Mouse (Mus musculus) layer of hippocampus, adult 2 months (tissue): ENCODE data around the gene Gm12248. TPM values are rescaled to one million over a fixed set of nuclear protein-coding genes. Genes with fewer than 3 reads are reported as not detected.

Source experiments
- DNase-seq, 2 experiments: peaks; one replicate each; pipeline ENCODE4 v3.0.0; 2022; ENCODE audit warnings: low spot score in 2 of 2
- H3K27ac ChIP-seq: fragments of 200-600 bp; 2 replicates; pipeline ENCODE4 v1.8.1; 2022
- H3K4me3 ChIP-seq: fragments of 200-600 bp; 2 replicates; pipeline ENCODE4 v1.8.1; 2022; ENCODE audit warnings: mild to moderate bottlenecking
- CTCF ChIP-seq: fragments of 200-600 bp; conservative IDR thresholded peaks from 2 replicates; pipeline ENCODE4 v1.8.1; 2022; ENCODE audit warnings: antibody characterized with exemption, mild to moderate bottlenecking, moderate library complexity
- long read RNA-seq, 2 experiments: library from polyadenylated mRNA; stranded (forward); transcript quantifications; one replicate each; pipeline ENCODE4 v2.0.0; 2021; ENCODE audit warnings: borderline mapping rate in 2 of 2
- total RNA-seq, 2 experiments: library from RNA; stranded (reverse); gene quantifications; 2 replicates each; pipeline ENCODE4 v1.2.3; 2021

The Gm12248 gene
- not detected for total RNA-seq
- long read RNA-seq, experiment 1, partial matches to known transcripts, result 0 of 1 reads
- long read RNA-seq, experiment 1, other reads (novel, unspliced or antisense), result 1 of 1 reads
- long read RNA-seq, experiment 2, result 0 reads

DNA sequence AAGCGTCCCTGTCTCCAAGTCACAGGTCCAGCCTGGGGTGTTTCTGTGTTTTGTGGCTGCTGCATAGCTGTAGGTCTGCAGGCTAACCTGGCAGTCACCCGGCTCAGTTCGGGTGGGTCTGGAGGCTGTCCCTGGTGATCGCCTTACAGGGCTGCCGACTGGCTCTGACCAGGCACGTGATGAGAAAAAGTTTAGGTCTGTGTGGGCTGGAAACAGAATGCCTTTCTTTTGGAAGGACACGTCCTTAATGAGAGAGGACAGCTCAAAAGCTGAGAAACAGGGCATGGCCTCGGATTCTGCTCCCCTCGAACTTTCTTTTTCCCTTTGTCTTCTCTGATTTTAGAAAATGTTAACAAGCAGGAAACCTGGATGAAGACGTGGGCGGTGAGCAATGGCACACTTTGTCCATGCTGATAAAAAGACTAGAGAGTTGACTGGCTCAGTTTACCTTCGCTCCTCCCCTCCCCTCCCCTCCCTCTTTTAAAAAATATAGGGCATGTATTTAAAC lies at the start of gene Gm12248:
Gm12248 (minus strand) TSS at position 114 of the 508 bp plus-strand sequence.
- DNase-seq, result no peak
- Histone ChIP-seq H3K27ac (no peak within 1 kb of the TSS), H3K4me3 (peak within 1 kb of the TSS; percentile 23; the same call in 1 of the 2 replicates)
- no peak for TF ChIP-seq CTCF

DNA sequence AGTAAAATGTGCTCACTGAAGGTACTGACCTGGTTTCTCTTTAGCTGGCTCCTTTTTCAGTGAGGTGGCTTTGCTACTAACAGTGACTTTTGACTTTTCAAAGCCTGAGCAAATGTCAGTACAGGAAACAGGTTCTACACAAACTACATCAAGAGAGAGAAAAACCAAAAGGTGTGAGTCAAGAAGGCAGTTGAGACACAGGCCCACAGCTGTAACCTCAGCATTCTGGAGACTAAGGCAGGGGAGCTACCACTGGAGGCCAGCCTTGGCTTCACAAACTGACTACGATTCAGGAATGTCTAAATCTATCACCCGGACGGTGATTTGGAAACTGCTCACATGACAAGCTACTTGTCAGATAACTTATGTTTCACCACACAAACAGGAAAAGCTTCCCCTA lies 46.5 kb upstream of the Gm12248 start:
- no peak for TF ChIP-seq CTCF
- Histone ChIP-seq H3K27ac (no peak overlapping the region), H3K4me3 (no peak overlapping the region)
- no peak for DNase-seq

DNA sequence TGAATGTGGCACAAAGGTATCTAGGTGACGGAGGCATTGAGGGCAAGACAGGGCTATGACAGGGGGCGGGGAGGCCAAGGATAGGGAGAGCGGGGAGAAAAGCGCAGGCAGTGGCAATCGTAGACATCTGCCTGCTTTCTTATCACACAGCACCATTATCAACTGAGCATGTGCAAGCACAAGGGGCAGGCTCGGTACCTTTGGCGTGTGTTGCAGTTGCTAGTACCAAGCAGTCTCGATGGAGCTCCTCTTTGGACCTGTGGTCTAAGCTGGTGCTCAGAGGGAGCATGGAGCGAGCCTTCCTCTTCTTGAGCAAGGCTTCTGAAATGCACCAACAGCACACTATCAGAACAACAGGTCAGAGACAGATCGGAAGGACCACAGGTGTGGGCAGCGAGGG lies 45.9 kb upstream of the Gm12248 start:
- TF ChIP-seq CTCF, result no peak
- Histone ChIP-seq H3K4me3 (no peak overlapping the region), H3K27ac (no peak overlapping the region)
- no peak for DNase-seq

DNA sequence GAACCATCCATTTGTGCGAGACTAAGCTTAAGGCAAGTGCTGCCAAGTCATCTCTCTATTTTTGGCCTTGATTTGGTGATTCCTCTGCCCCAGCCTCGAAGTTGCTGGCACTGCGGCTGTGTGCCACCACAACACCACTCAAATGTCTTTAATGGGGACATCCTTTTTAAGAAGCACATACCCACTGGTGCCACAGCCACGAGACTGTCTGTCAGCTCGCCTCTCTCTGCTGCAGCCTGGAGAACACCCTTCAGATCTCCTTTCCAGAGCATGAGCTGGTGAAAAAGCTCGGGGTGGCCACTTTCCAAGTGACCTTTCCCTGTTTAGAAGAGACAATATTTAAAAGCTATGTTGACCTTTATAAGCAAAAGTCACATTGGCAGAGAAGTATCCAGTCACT lies 43.7 kb upstream of the Gm12248 start:
- DNase-seq, result no peak
- H3K4me3 ChIP-seq, result no peak overlapping the region
- no peak for TF ChIP-seq CTCF

DNA sequence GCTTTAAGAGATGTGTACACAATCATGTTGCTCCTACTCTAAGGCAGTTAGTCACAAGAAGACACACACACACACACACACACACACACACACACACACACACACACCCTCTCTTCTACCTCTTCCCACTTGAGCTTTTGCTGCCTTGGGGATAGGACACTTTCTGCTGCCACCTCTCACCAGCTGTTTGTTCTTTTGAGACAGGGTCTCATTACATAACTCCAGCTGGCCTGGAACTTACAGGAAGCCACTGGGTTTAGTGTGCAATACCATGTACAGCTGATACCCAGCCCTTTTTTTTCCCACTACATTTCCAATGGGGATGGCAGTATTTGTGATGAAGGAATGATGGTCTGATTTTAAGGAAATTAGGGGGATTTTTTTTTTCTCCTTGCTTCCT lies 42.4 kb upstream of the Gm12248 start:
- Histone ChIP-seq H3K4me3 (no peak overlapping the region), H3K27ac (no peak overlapping the region)
- DNase-seq, result no peak
- TF ChIP-seq CTCF, result no peak

More for the DNA sequence above, 43.7 kb upstream of the Gm12248 start:
- no peak overlapping the region for H3K27ac ChIP-seq

DNA sequence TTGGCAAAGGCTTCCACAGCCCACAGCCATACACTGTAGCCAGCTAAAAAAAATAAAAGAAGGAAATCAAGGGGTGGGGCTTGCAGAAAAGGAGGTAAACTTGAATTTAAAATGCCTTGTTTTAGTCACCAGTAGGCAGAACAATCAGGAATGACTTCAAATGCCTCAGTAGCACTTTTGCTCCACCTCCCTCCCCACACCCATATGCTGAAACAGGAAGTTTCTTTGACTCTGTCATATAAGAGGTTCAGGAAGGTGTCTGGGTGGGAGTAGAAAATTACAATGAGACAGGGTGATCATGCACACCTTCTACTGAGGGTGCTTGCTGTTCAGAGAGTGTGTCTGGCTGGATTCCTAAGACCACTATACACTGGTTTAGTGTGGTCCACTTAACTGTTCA lies 41.9 kb upstream of the Gm12248 start:
- H3K4me3 ChIP-seq, result no peak overlapping the region
- H3K27ac ChIP-seq, result no peak overlapping the region
- no peak for DNase-seq
- no peak for TF ChIP-seq CTCF

DNA sequence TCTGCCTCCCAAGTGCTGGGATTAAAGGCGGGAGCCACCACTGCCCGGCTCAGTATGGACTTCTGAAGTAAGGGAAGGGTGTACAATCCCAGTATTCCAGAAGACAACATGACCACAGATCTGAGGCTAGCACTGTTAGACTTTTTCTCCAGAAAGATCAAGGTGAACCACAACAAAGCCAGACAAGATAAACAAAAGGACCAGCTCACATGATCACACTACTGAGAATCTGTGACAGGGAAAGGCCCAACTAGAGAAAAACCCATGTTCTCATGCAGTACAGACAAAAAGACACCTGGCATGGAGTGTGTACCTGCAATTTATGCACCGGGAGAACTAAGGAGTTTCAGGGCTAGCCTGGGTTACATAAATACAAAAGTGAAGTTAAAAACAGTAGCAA lies 39.1 kb upstream of the Gm12248 start:
- no peak overlapping the region for H3K4me3 ChIP-seq
- no peak overlapping the region for H3K27ac ChIP-seq
- no peak for DNase-seq
- TF ChIP-seq CTCF, result no peak

DNA sequence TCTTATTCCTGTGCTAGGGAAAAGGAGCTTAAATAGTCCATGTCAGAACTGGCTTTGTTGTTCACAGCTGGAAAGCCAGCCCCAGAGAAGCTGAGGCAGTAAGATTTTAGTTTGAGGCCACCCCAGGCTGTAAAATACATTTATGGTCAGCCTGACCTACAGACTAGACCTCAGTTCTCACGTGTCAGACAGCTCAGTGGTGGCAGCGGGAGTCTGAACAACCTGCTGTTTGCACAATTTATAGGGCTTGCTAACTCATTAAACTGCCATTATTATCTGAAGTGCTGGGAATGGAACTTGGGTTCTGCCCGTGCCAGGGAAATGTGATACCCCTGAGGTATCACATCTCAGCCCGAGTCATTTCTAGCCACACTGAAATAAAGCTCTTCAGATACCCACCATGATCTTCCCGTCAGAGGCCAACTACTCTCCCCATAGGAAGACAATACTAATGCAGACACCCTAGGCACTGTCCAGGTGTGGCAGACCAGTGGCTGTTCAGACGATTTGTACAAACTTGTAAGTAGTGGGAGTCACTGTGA lies 36.4 kb upstream of the Gm12248 start:
- no peak for TF ChIP-seq CTCF
- Histone ChIP-seq H3K27ac (no peak overlapping the region), H3K4me3 (no peak overlapping the region)
- no peak for DNase-seq

DNA sequence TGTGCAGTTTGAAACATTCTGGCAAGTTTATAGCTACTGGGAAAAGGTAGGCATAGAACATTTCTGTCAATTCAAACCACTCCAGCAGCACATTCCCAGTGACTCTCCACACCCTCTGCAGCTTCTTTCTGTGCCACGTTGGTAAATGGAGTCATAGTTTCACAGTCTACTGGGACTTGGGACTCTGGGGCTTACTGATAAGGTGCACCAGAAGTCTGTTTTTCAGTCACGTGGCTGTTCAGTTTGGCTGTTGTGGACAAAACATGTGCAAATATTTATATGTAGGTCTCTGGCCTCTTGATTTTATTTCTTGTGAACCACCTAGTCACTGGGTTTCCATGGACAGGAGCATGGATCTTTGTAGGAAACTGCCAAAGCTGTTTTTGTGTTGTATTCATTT lies 34.6 kb upstream of the Gm12248 start:
- TF ChIP-seq CTCF, result no peak
- no peak for DNase-seq
- Histone ChIP-seq H3K27ac (no peak overlapping the region), H3K4me3 (no peak overlapping the region)

DNA sequence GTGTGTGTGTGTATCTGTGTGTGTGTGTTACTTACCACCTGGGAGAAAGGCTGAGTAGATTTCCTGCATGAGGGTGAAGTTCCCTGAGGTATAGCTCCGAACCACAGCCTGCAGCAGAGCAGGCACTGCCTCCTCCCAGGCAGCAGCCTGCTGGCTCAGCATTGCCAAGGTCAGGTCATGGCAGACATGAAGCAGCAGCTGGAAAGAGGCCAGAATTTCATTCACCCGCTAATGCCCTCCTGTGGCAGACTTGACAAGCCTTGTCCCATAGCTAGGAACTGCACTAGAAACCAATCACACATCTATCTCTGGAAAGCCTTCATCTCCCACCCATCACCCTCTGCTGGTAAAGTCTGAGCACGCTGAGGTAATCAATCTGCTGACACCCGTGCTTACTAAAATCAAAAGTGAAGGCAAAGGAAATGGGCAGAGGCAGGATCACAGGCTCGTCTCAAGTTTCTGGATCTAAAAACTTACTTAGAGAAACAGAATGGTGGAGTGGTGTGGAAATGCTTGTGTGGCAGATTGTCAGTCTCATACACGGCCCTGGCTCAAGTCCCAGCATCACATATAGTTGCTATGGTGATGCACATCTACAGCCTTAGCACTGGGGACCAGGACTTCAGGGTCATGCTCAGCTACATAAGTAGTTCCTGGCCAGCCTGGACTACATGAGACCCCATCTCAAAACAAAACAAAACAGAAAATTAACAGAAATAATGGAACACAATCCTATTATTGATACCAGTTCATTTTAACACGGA lies 33.6 kb upstream of the Gm12248 start:
- DNase-seq, result peak in 1 of 2 experiments; percentile 20
- Histone ChIP-seq H3K4me3 (no peak overlapping the region), H3K27ac (no peak overlapping the region)
- peak; percentile 53 for TF ChIP-seq CTCF

DNA sequence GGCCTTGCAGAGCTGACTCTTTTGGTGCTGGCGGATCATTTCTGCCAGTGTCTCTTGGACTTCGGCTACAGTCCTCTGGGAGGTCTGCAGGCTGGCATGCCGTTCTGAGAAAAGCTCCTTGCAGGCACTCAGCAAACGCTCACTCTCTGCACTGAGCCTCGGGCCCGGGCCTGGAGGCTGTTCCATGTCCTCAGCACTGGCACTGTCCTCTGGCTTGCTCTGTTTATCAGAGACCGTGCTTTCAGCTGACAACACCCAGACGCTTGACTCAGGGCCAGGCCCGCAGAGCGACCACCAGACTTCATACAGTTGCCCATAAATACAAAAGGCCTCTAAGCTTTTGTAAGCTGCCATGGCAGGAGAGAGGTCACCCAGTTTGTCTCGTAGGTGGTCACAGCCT lies 32.1 kb upstream of the Gm12248 start:
- DNase-seq, result no peak
- no peak overlapping the region for H3K27ac ChIP-seq
- H3K4me3 ChIP-seq, result no peak overlapping the region
- TF ChIP-seq CTCF, result no peak

DNA sequence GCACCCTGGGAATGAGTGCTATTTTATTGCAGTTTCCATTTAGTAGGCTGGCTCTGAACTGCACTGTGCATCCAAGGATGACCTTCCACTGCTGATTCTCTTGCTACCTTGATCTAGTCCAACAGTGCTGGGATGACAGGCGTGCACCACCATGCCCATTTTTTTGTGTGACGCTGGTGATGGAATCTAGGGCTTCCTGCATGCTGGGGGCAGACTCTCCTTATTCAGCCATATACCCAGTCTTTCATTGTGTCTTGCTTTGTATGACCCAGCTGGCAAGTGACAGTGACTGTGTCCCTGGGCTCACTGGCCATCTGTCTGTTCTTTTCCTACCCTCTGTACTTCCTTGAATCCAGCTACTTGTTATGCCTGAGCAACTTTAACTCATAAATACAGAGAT lies 30.8 kb upstream of the Gm12248 start:
- DNase-seq, result no peak
- Histone ChIP-seq H3K27ac (no peak overlapping the region), H3K4me3 (no peak overlapping the region)
- TF ChIP-seq CTCF, result no peak

DNA sequence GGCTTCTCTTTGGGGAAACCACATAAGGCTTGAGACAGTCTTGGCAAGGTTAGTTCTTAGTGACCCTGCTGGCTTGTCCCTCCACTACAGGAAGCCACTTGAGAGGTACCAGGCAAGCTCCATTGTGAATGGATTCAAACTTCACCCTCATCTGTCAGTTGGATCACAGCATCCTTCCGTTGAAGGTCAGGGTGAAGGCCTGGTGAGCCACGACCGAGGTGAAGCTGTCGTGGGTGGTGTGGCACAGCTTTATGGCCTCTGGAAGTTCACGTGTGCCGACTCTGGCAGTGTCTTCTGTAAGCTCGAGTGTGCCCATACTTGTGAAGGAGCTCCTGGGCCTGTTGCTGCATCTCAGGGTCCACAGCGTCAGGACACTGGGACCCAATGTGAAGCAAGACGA lies 28.4 kb upstream of the Gm12248 start:
- Histone ChIP-seq H3K27ac (no peak overlapping the region), H3K4me3 (no peak overlapping the region)
- no peak for DNase-seq
- no peak for TF ChIP-seq CTCF

DNA sequence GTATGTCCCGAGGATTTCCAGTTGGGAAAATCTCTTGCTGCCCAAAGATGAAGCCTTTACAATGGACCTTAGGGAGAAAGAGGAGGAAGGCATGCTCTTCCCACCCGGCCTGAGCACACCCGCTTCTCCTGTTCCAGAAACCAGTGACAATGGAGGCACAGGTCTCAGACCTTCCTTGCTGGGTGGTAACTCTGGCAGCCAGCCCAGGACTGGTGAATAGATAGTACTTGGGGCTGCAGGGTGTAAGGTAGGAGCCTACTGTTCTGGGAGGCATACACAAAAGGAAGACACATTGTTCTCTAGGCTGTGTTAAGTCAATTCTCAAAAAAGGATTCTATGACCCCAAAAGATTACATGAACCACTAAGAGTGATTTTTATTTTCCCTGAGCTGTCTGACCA lies 27.7 kb upstream of the Gm12248 start:
- Histone ChIP-seq H3K27ac (no peak overlapping the region), H3K4me3 (no peak overlapping the region)
- DNase-seq, result no peak
- TF ChIP-seq CTCF, result no peak
